8 mouse cellular contexts compared by ENCODE assay signal in the genomic region with DNA sequence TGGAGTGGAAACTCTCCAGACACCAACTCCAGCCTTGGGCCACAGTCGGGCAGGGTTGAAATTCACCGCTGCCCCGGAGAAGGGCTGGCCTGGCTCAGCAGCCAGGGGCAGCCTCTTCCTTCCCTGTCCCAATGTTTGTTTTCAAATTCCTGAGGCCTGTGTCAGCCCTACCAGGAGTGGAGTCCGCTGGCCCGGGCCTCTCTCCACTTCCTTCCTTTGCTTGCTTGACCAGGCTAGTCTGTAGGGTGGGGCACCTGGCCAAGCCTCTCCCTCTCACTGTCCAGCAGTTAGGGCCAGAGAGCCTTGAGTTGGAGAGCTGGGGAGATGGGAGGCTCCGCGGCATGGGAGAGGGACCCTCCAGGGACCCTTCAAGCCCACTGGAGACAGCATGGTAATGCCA. TPM values are rescaled to one million over a fixed set of nuclear protein-coding genes. Genes with fewer than 3 reads are reported as not detected.
A peak's percentile ranks its signal among the peaks of the same experiment; 100 is the strongest.
DNase-seq lines count a peak whose midpoint lies in the region; ATAC-seq lines count a peak whose summit lies in the region.

No protein-coding gene starts in this region.

- H3K9me3 ChIP-seq in forebrain, embryonic 14.5 days (replicated peaks; ENCODE audit: control insufficient read depth, low read length) = no peaks in the 10 kb centered on the region
- H3K9me3 ChIP-seq in forebrain, embryonic 11.5 days (ENCODE audit: control insufficient read depth, low read length) = no peaks in the 10 kb centered on the region
- no peaks in the 10 kb centered on the region for H3K9me3 ChIP-seq in intestine, embryonic 15.5 days
- no peaks in the 10 kb centered on the region for H3K9me3 ChIP-seq in liver, embryonic 15.5 days (replicated peaks)

- WGBS in forebrain, embryonic 14.5 days = 65% methylated on average over 7 of the region's 7 CpGs
- 77% methylated on average over 7 of the region's 7 CpGs for WGBS in forebrain, embryonic 11.5 days
- 20% methylated on average over 7 of the region's 7 CpGs for WGBS in intestine, embryonic 15.5 days
- WGBS in liver, embryonic 15.5 days (ENCODE audit: insufficient replicate concordance) = 41% methylated on average over 7 of the region's 7 CpGs

- ATAC-seq in forebrain, embryonic 14.5 days = no peak
- ATAC-seq in forebrain, embryonic 11.5 days (replicated peaks; ENCODE audit: low FRiP score) = no peak
- peak; percentile 42 for ATAC-seq in intestine, embryonic 15.5 days
- ATAC-seq in liver, embryonic 15.5 days (ENCODE audit: insufficient read depth) = no peak
- ATAC-seq in cerebellum, adult (ENCODE audit: insufficient number of reproducible peaks, low FRiP score, low TSS enrichment) = no peak

- H3K27ac ChIP-seq in forebrain, embryonic 14.5 days (ENCODE audit: low read depth, low read length) = 0 out of 2 replicates have a peak overlapping the region, but pooled peaks have one; percentile 29
- H3K27ac ChIP-seq in forebrain, embryonic 11.5 days (ENCODE audit: low read depth, low read length) = no peak overlapping the region
- H3K27ac ChIP-seq in intestine, embryonic 15.5 days = peak overlapping the region; percentile 86
- peak overlapping the region; percentile 66 for H3K27ac ChIP-seq in liver, embryonic 15.5 days (replicated peaks)

- H3K4me3 ChIP-seq in forebrain, embryonic 14.5 days (ENCODE audit: low read depth, low read length) = no peak overlapping the region
- H3K4me3 ChIP-seq in forebrain, embryonic 11.5 days (ENCODE audit: low read depth, low read length) = no peak overlapping the region
- no peak overlapping the region for H3K4me3 ChIP-seq in intestine, embryonic 15.5 days (replicated peaks)
- no peak overlapping the region for H3K4me3 ChIP-seq in liver, embryonic 15.5 days (replicated peaks)

- no peak for DNase-seq in forebrain, embryonic 14.5 days (ENCODE audit: low spot score)
- DNase-seq in forebrain, embryonic 11.5 days (ENCODE audit: low spot score) = no peak
- peak; percentile 68 to 83 for DNase-seq in gastrocnemius, postnatal 4 days (ENCODE audit: low spot score in 2 of 2)
- DNase-seq in skeletal muscle tissue, adult 2 months (ENCODE audit: low read depth, low spot score) = peak; percentile 73
- DNase-seq in cerebellum, adult 18-20 months = no peak

- no peaks in the 10 kb centered on the region for H3K36me3 ChIP-seq in forebrain, embryonic 14.5 days (ENCODE audit: control insufficient read depth, insufficient read depth, low read length)
- H3K36me3 ChIP-seq in forebrain, embryonic 11.5 days (ENCODE audit: control insufficient read depth, insufficient read depth, low read length) = no peaks in the 10 kb centered on the region
- H3K36me3 ChIP-seq in intestine, embryonic 15.5 days = no peaks in the 10 kb centered on the region
- no peaks in the 10 kb centered on the region for H3K36me3 ChIP-seq in liver, embryonic 15.5 days (replicated peaks)

- no peaks in the 10 kb centered on the region; the same call in 1 of the 2 replicates for H3K27me3 ChIP-seq in forebrain, embryonic 14.5 days (replicated peaks; ENCODE audit: control insufficient read depth, insufficient read depth, low read length)
- no peaks in the 10 kb centered on the region for H3K27me3 ChIP-seq in forebrain, embryonic 11.5 days (ENCODE audit: control insufficient read depth, insufficient read depth, low read length)
- H3K27me3 ChIP-seq in intestine, embryonic 15.5 days (replicated peaks) = no peaks in the 10 kb centered on the region
- H3K27me3 ChIP-seq in liver, embryonic 15.5 days = 0 out of 2 replicates have a peak, but pooled peaks cover 11% of the 10 kb centered on the region

- H3K9ac ChIP-seq in forebrain, embryonic 14.5 days (ENCODE audit: low read length) = no peak overlapping the region
- H3K9ac ChIP-seq in forebrain, embryonic 11.5 days (ENCODE audit: low read length) = no peak overlapping the region
- H3K9ac ChIP-seq in intestine, embryonic 15.5 days = peak overlapping the region; percentile 23
- no peak overlapping the region for H3K9ac ChIP-seq in liver, embryonic 15.5 days

- H3K4me2 ChIP-seq in forebrain, embryonic 14.5 days (ENCODE audit: low read length) = no peak overlapping the region
- no peak overlapping the region for H3K4me2 ChIP-seq in forebrain, embryonic 11.5 days (ENCODE audit: low read depth, low read length, severe bottlenecking)
- peak overlapping the region; percentile 24 for H3K4me2 ChIP-seq in intestine, embryonic 15.5 days (replicated peaks)
- H3K4me2 ChIP-seq in liver, embryonic 15.5 days = no peak overlapping the region; the same call in 1 of the 2 replicates

- no peaks in the 10 kb centered on the region for H3K4me1 ChIP-seq in forebrain, embryonic 14.5 days (ENCODE audit: control insufficient read depth, insufficient read depth, low read length)
- peaks cover 2% of the 10 kb centered on the region; the same call in 1 of the 2 replicates for H3K4me1 ChIP-seq in forebrain, embryonic 11.5 days (replicated peaks; ENCODE audit: control insufficient read depth, insufficient read depth, low read length)
- peaks cover 59% of the 10 kb centered on the region for H3K4me1 ChIP-seq in intestine, embryonic 15.5 days (replicated peaks)
- peaks cover 48% of the 10 kb centered on the region for H3K4me1 ChIP-seq in liver, embryonic 15.5 days (replicated peaks)

RNA-seq across cellular contexts. Expression of a gene that starts 22.9 kb away (rescaled TPM):
- polyA plus RNA-seq in forebrain, embryonic 14.5 days (2014; fragmentation: Nextera tagmentation; extraction: Ambion mirVana) = 0.58 and 0.64 TPM in 2 replicates
- 1.3 and 2.3 TPM in 2 replicates for polyA plus RNA-seq in forebrain, embryonic 11.5 days (2014; fragmentation: Nextera tagmentation; extraction: Ambion mirVana)
- total RNA-seq in gastrocnemius, postnatal 4 days (2021) = 1 to 10 TPM; 3.7 to 4.7 TPM
- polyA plus RNA-seq in intestine, embryonic 15.5 days (2015; fragmentation: Nextera tagmentation; extraction: Ambion mirVana) = 6.7 and 7.2 TPM in 2 replicates
- 0.75 and 0.79 TPM in 2 replicates for polyA plus RNA-seq in liver, embryonic 15.5 days (2015; fragmentation: Nextera tagmentation; extraction: Ambion mirVana)

RNA-seq across cellular contexts. Expression of a gene that starts 38.9 kb away (rescaled TPM):
- 0.65 and 1.1 TPM in 2 replicates for polyA plus RNA-seq in forebrain, embryonic 14.5 days (2014; fragmentation: Nextera tagmentation; extraction: Ambion mirVana)
- polyA plus RNA-seq in forebrain, embryonic 11.5 days (2014; fragmentation: Nextera tagmentation; extraction: Ambion mirVana) = 1.5 and 1.6 TPM in 2 replicates
- total RNA-seq in gastrocnemius, postnatal 4 days (2021) = 1 to 10 TPM; 3.0 to 4.7 TPM
- polyA plus RNA-seq in intestine, embryonic 15.5 days (2015; fragmentation: Nextera tagmentation; extraction: Ambion mirVana) = 16.3 and 17.8 TPM in 2 replicates
- polyA plus RNA-seq in liver, embryonic 15.5 days (2015; fragmentation: Nextera tagmentation; extraction: Ambion mirVana) = 1.5 TPM in 2 replicates

Comparison
In these comparisons a context has a peak if more than half of its experiments do, and no peak if none do; other contexts are left out.
1. DNase-seq: peak in gastrocnemius, postnatal 4 days (2 of 2) and skeletal muscle tissue, adult 2 months (single experiment); none in forebrain, embryonic 14.5 days (single experiment), forebrain, embryonic 11.5 days (single experiment) and cerebellum, adult 18-20 months (0 of 2).